ENCODE assay signal across 16 mouse cellular contexts in genomic region chr13:107972451-107972850, GRCm38 (mm10).
"Had no signal": no experiment of that assay in that cellular context is flagged by ENCODE, and none has a peak within 500 bp of the region (broad histone marks: within the 10 kb centered on the region; RNA-seq: fewer than 3 reads in every experiment).

No protein-coding gene starts in this region.

- DNase-seq: lung, embryonic 14.5 days; lung, postnatal 10 days; lung, postnatal 4 days; right cerebral cortex, adult 18-20 months; right cerebral cortex, postnatal 25 days; right cerebral cortex, postnatal 4 days; spleen, adult 18-20 months; thymus, adult 18-20 months; thymus, postnatal 14 days; thymus, postnatal 36 days had no signal

- H3K4me3 ChIP-seq: midbrain, embryonic 10.5 days; midbrain, embryonic 12.5 days; myocyte; neural tube, embryonic 13.5 days; neural tube, embryonic 15.5 days had no signal

- ATAC-seq: midbrain, embryonic 16.5 days had no signal

- H3K27ac ChIP-seq: midbrain, embryonic 10.5 days; neural tube, embryonic 15.5 days had no signal

- H3K9ac ChIP-seq: lung, embryonic 14.5 days; midbrain, embryonic 12.5 days; neural tube, embryonic 13.5 days; neural tube, embryonic 15.5 days had no signal

- H3K4me2 ChIP-seq: lung, embryonic 14.5 days; midbrain, embryonic 12.5 days; neural tube, embryonic 13.5 days; neural tube, embryonic 15.5 days had no signal

- H3K27me3 ChIP-seq: midbrain, embryonic 12.5 days; neural tube, embryonic 13.5 days; neural tube, embryonic 15.5 days had no signal

- H3K36me3 ChIP-seq: midbrain, embryonic 10.5 days; midbrain, embryonic 12.5 days; neural tube, embryonic 13.5 days; neural tube, embryonic 15.5 days had no signal

- H3K9me3 ChIP-seq: midbrain, embryonic 10.5 days; midbrain, embryonic 12.5 days; neural tube, embryonic 13.5 days; neural tube, embryonic 15.5 days had no signal
